ENCODE assay signal across 18 mouse cellular contexts in the genomic region with DNA sequence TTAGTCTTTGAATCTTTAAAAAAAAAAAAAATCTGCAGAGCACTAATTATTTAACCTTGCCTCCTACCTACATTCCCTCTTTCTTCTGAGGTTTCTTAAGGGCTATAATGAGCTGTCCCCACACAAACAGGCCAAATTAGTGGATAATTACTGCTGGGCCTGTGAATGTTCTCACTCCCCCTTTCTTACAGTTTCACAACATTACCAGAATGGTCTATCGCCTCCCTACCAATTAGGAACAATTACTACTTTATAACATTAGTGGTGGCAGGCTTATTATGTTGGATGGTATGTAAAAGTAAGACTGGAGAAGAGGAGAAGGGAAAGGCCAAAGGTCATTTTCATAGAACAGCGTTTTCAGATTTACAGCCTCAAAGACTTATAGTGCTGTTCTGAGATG.
DNase-seq lines count a peak whose midpoint lies in the region; ATAC-seq and TF ChIP-seq lines count a peak whose summit lies in the region.
"Had no signal": no experiment of that assay in that cellular context is flagged by ENCODE, and none has a peak within 500 bp of the region (broad histone marks: within the 10 kb centered on the region; RNA-seq: fewer than 3 reads in every experiment).

No protein-coding gene starts in this region.

- no peak overlapping the region for H3K4me2 ChIP-seq in forebrain, embryonic 12.5 days
- H3K4me2 ChIP-seq in forebrain, embryonic 13.5 days: no peak overlapping the region
- H3K4me2 ChIP-seq in forebrain, embryonic 16.5 days (ENCODE audit: low read length): no peak overlapping the region
- H3K4me2 ChIP-seq: heart, embryonic 12.5 days had no signal

- H3K27ac ChIP-seq in forebrain, embryonic 12.5 days: no peak overlapping the region
- no peak overlapping the region for H3K27ac ChIP-seq in forebrain, embryonic 10.5 days
- H3K27ac ChIP-seq in forebrain, embryonic 13.5 days: no peak overlapping the region
- no peak overlapping the region for H3K27ac ChIP-seq in forebrain, embryonic 16.5 days (ENCODE audit: low read length)
- H3K27ac ChIP-seq in cerebellum, adult 2 months (ENCODE audit: insufficient read depth, low read length): no peak overlapping the region
- H3K27ac ChIP-seq: hindbrain, embryonic 10.5 days; hindbrain, postnatal 0 days had no signal

- H3K4me1 ChIP-seq in forebrain, embryonic 12.5 days: no peaks in the 10 kb centered on the region
- H3K4me1 ChIP-seq in forebrain, embryonic 10.5 days: no peaks in the 10 kb centered on the region; the same call in 1 of the 2 replicates
- no peaks in the 10 kb centered on the region for H3K4me1 ChIP-seq in forebrain, embryonic 13.5 days
- no peaks in the 10 kb centered on the region for H3K4me1 ChIP-seq in forebrain, embryonic 16.5 days (replicated peaks; ENCODE audit: control insufficient read depth, insufficient read depth, low read length)
- H3K4me1 ChIP-seq in cerebellum, adult 2 months (ENCODE audit: control insufficient read depth, insufficient read depth, low read length): no peaks in the 10 kb centered on the region
- H3K4me1 ChIP-seq: heart, embryonic 12.5 days; hindbrain, embryonic 10.5 days had no signal

- no peaks in the 10 kb centered on the region for H3K36me3 ChIP-seq in forebrain, embryonic 12.5 days (replicated peaks)
- no peaks in the 10 kb centered on the region for H3K36me3 ChIP-seq in forebrain, embryonic 10.5 days (replicated peaks)
- H3K36me3 ChIP-seq in forebrain, embryonic 13.5 days (ENCODE audit: poor library complexity, severe bottlenecking): no peaks in the 10 kb centered on the region
- H3K36me3 ChIP-seq in forebrain, embryonic 16.5 days (ENCODE audit: control insufficient read depth, insufficient read depth): no peaks in the 10 kb centered on the region
- H3K36me3 ChIP-seq: heart, embryonic 12.5 days; hindbrain, embryonic 10.5 days had no signal

- no peak for TF ChIP-seq CTCF in cerebellum, adult 2 months (IDR thresholded peaks at IDR 0.05; ENCODE audit: borderline replicate concordance, insufficient read depth, low read depth, low read length)

- WGBS in forebrain, embryonic 12.5 days: 24% methylated on average over 2 of the region's 2 CpGs
- WGBS in forebrain, embryonic 10.5 days: 40% methylated on average over 2 of the region's 2 CpGs
- 12% methylated on average over 2 of the region's 2 CpGs for WGBS in forebrain, embryonic 13.5 days
- WGBS in forebrain, embryonic 16.5 days: 12% methylated on average over 2 of the region's 2 CpGs
- 83% methylated on average over 2 of the region's 2 CpGs for WGBS in cerebellum, adult 2 months

- no peak overlapping the region for H3K4me3 ChIP-seq in forebrain, embryonic 12.5 days (replicated peaks)
- no peak overlapping the region for H3K4me3 ChIP-seq in forebrain, embryonic 10.5 days
- no peak overlapping the region for H3K4me3 ChIP-seq in forebrain, embryonic 13.5 days
- no peak overlapping the region for H3K4me3 ChIP-seq in forebrain, embryonic 16.5 days (replicated peaks; ENCODE audit: low read length)
- H3K4me3 ChIP-seq in cerebellum, adult 2 months (replicated peaks; ENCODE audit: insufficient read depth, low read depth, low read length): no peak overlapping the region
- H3K4me3 ChIP-seq: heart, embryonic 12.5 days; hindbrain, embryonic 10.5 days had no signal

- no peak for DNase-seq in forebrain, embryonic 10.5 days (ENCODE audit: extremely low spot score, low spot score)
- no peak for DNase-seq in cerebellum, adult 2 months
- DNase-seq in urinary bladder, postnatal 10 days (ENCODE audit: low spot score): no peak
- no peak for DNase-seq in frontal cortex, postnatal 10 days (ENCODE audit: low spot score in 2 of 2)
- DNase-seq: adrenal gland, adult 8-10 months; adrenal gland, postnatal 36 days; cerebellum, adult 11 months; cerebellum, adult 9-10 months; cerebellum, postnatal 25 days; gastrocnemius, postnatal 14 days; kidney, adult 11 months; kidney, adult 9 months had no signal

- peak; percentile 95; the same call in 1 of the 2 replicates for ATAC-seq in forebrain, embryonic 12.5 days (ENCODE audit: low FRiP score)
- peak; percentile 96 for ATAC-seq in forebrain, embryonic 13.5 days
- peak; percentile 88 for ATAC-seq in forebrain, embryonic 16.5 days
- ATAC-seq: hindbrain, postnatal 0 days had no signal

- TF ChIP-seq POLR2A in cerebellum, adult 2 months (IDR thresholded peaks at IDR 0.05; ENCODE audit: borderline replicate concordance, insufficient read depth, low read length): no peak

- H3K27me3 ChIP-seq in forebrain, embryonic 12.5 days: no peaks in the 10 kb centered on the region; the same call in 1 of the 2 replicates
- H3K27me3 ChIP-seq in forebrain, embryonic 10.5 days (ENCODE audit: poor library complexity, severe bottlenecking): peaks cover 38% of the 10 kb centered on the region; the same call in 1 of the 2 replicates
- 0 out of 2 replicates have a peak, but pooled peaks cover 4% of the 10 kb centered on the region for H3K27me3 ChIP-seq in forebrain, embryonic 13.5 days
- H3K27me3 ChIP-seq in forebrain, embryonic 16.5 days (replicated peaks; ENCODE audit: control insufficient read depth, insufficient read depth, low read length): no peaks in the 10 kb centered on the region
- no peaks in the 10 kb centered on the region for H3K27me3 ChIP-seq in cerebellum, adult 2 months (ENCODE audit: control insufficient read depth, insufficient read depth, low read length)
- H3K27me3 ChIP-seq: heart, embryonic 12.5 days had no signal

- 0 out of 2 replicates have a peak, but pooled peaks cover 3% of the 10 kb centered on the region for H3K9me3 ChIP-seq in forebrain, embryonic 12.5 days
- H3K9me3 ChIP-seq in forebrain, embryonic 10.5 days: peaks cover 4% of the 10 kb centered on the region
- no peaks in the 10 kb centered on the region for H3K9me3 ChIP-seq in forebrain, embryonic 13.5 days (replicated peaks)
- 0 out of 2 replicates have a peak, but pooled peaks cover 3% of the 10 kb centered on the region for H3K9me3 ChIP-seq in forebrain, embryonic 16.5 days (ENCODE audit: control insufficient read depth, low read length)
- H3K9me3 ChIP-seq: heart, embryonic 12.5 days had no signal

- no peak overlapping the region for H3K9ac ChIP-seq in forebrain, embryonic 12.5 days
- no peak overlapping the region for H3K9ac ChIP-seq in forebrain, embryonic 13.5 days
- H3K9ac ChIP-seq in forebrain, embryonic 16.5 days (replicated peaks; ENCODE audit: low read depth, low read length): no peak overlapping the region
- H3K9ac ChIP-seq: heart, embryonic 12.5 days had no signal
